Mouse (Mus musculus) heart, embryonic 16.5 days (tissue): ENCODE measurements around the gene Dusp7. TPM values are rescaled to one million over a fixed set of nuclear protein-coding genes. Genes with fewer than 3 reads are reported as not detected.

Experiments
- ATAC-seq: fragments of 200-750 bp; cut with Nextera tagmentation; replicated peaks from 2 replicates; pipeline ENCODE4 v1.8.0; 2017; ENCODE audit warnings: moderate number of reproducible peaks; ENCODE audit not compliant: insufficient read depth, low FRiP score; ENCODE audit errors: extremely low read depth
- H3K27ac ChIP-seq: fragments of 300-500 bp; sonication (generic); 2 replicates; pipeline ENCODE4 v1.5.1; 2014; ENCODE audit warnings: mild to moderate bottlenecking, low read length, control low read depth, moderate library complexity
- H3K27me3 ChIP-seq: fragments of 300-500 bp; sonication (generic); 2 replicates; pipeline ENCODE4 v1.6.1; 2014; ENCODE audit warnings: low read length, mixed read lengths; ENCODE audit not compliant: control insufficient read depth, insufficient read depth
- H3K36me3 ChIP-seq: fragments of 300-500 bp; sonication (generic); 2 replicates; pipeline ENCODE4 v1.6.1; 2014; ENCODE audit not compliant: control insufficient read depth, insufficient read depth
- H3K4me1 ChIP-seq: fragments of 300-500 bp; sonication (generic); 2 replicates; pipeline ENCODE4 v1.6.1; 2014; ENCODE audit warnings: low read length, mixed read lengths; ENCODE audit not compliant: control insufficient read depth, insufficient read depth
- H3K4me2 ChIP-seq: fragments of 300-500 bp; sonication (generic); 2 replicates; pipeline ENCODE4 v1.6.1; 2014; ENCODE audit warnings: low read depth, mild to moderate bottlenecking, control low read depth, low read length
- H3K4me3 ChIP-seq: fragments of 300-500 bp; sonication (generic); 2 replicates; pipeline ENCODE4 v1.5.1; 2014; ENCODE audit warnings: mild to moderate bottlenecking, control low read depth, low read length
- H3K9ac ChIP-seq: fragments of 300-500 bp; sonication (generic); 2 replicates; pipeline ENCODE4 v1.6.1; 2014; ENCODE audit warnings: low read length, control low read depth
- H3K9me3 ChIP-seq: fragments of 300-500 bp; sonication (generic); replicated peaks from 2 replicates; pipeline ENCODE4 v1.6.1; 2016; ENCODE audit warnings: low read length; ENCODE audit not compliant: control insufficient read depth
- WGBS: fragments of 180-500 bp; shearing (Covaris S2); extraction: QIAGEN DNeasy Blood & Tissue Kit; methylation state at CpG from one replicate; pipeline ENCODE4 v1.1.7; 2014; 5-methylcytosine and 5-hydroxymethylcytosine counted together
- polyA plus RNA-seq: library from polyadenylated mRNA; unstranded; fragments of >200 nt; fragmentation: Nextera tagmentation; extraction: Ambion mirVana; gene quantifications from 2 replicates; pipeline ENCODE4 v1.2.1, GENCODE M21; 2015

The Dusp7 gene
- polyA plus RNA-seq, 1 experiment from 2014 or later, result 7.9 TPM

DNA sequence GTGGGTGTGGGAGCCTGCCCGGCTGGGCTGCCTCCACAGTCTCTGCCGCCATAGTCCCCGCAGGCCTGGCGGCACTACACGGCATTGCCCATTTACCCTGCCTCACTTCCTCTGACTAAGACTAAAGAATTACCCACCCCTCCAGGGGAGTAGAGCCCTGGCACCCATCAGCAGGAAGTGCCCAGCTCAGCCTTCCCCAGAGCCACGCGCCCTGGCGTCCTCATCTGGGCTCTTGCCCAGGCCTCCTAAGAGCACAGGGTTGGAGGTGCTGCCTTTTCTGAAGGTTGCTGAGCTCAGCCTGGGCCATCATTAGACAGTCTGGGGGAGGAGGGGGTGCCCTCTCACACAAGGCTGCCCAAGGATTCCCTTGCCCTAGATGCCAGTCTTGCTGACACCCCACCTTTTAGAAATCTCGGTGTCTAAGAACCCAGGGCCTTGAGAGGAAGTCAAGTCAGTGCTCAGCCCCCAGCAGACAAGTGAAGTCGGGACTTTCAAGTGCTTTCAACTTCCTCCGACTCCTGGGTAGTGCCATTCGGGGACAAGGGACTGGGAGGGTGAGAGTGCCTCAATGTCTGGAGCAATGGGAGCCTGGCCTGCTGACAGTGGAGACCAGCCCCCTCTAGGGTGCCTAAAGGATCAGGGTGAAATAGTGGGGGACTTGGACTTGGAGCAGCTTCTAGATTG is 17.9 kb downstream of the Dusp7 start:
- 76% methylated on average over 12 of the region's 12 CpGs for WGBS
- no peak for ATAC-seq
- Histone ChIP-seq H3K4me2 (no peak overlapping the region), H3K9me3 (peaks cover 5% of the 10 kb centered on the region; the same call in 1 of the 2 replicates), H3K4me3 (no peak overlapping the region), H3K4me1 (peaks cover 12% of the 10 kb centered on the region), H3K36me3 (no peaks in the 10 kb centered on the region), H3K27ac (no peak overlapping the region), H3K9ac (no peak overlapping the region), H3K27me3 (no peaks in the 10 kb centered on the region)

DNA sequence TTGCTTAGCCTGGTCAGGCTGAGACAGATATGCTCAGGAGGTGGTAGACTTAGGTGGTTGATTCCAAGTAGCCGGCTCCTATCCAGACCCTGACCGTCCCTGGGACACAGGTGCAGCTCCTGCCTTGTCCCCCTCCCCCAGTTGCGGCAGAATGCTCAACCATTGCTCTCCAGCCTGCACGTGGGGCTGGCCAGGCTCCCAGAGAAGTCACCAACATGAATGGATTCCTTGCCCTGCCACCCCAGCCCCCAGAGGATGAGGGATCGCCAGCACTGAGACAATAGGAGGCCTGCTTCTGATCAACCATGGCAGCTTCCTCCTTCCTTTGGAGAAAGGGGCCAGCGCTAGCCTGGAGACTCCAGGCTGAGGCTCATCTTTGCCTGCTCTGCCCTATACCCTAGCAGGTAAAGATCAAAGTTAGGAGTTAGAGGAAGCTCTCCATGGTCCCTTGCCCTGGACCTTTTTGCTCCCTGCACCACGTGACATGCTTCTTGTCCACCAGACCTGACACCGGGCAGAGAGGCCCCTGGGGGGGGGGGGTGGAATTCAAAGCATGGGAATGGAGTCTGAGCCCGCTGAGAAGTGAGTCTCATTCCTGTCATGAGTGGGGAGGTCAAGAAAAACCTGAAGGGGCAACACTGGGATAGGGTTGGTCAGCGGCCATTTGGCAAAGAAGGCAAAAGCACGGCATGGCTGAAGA is 24.5 kb downstream of the Dusp7 start:
- H3K36me3 ChIP-seq, result no peaks in the 10 kb centered on the region
- H3K27ac ChIP-seq, result no peak overlapping the region
- H3K4me3 ChIP-seq, result no peak overlapping the region
- H3K4me2 ChIP-seq, result no peak overlapping the region
- WGBS, result 51% methylated on average over 11 of the region's 11 CpGs
- H3K9me3 ChIP-seq, result peaks cover 5% of the 10 kb centered on the region; the same call in 1 of the 2 replicates
- H3K27me3 ChIP-seq, result no peaks in the 10 kb centered on the region
- H3K4me1 ChIP-seq, result peaks cover 32% of the 10 kb centered on the region
- H3K9ac ChIP-seq, result no peak overlapping the region
- ATAC-seq, result no peak

DNA sequence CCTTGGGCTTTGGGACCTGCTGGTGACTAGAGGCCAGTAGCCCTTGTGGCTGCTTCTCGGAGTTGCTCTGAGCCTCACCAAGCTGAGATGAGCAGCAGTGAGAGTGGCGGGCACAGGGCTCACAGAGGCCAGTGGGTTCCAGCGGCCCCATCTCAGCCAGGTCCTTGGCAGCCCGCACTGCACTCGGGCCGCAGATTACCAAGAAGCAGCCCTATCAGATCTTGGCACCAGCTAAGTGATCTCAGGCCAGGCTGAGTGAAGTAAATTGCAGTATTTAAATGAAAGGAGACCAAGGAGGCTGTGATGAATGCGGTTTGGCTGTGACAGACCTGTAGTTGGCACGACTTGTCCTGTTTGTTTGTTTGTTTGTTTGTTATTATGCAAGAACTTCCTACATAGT is 25.1 kb downstream of the Dusp7 start:
- no peak overlapping the region for H3K4me2 ChIP-seq
- H3K9ac ChIP-seq, result no peak overlapping the region
- no peak overlapping the region for H3K4me3 ChIP-seq
- H3K27ac ChIP-seq, result no peak overlapping the region
- peaks cover 5% of the 10 kb centered on the region; the same call in 1 of the 2 replicates for H3K9me3 ChIP-seq
- H3K36me3 ChIP-seq, result no peaks in the 10 kb centered on the region
- H3K4me1 ChIP-seq, result peaks cover 34% of the 10 kb centered on the region
- no peaks in the 10 kb centered on the region for H3K27me3 ChIP-seq
- no peak for ATAC-seq
- 75% methylated on average over 8 of the region's 8 CpGs for WGBS

DNA sequence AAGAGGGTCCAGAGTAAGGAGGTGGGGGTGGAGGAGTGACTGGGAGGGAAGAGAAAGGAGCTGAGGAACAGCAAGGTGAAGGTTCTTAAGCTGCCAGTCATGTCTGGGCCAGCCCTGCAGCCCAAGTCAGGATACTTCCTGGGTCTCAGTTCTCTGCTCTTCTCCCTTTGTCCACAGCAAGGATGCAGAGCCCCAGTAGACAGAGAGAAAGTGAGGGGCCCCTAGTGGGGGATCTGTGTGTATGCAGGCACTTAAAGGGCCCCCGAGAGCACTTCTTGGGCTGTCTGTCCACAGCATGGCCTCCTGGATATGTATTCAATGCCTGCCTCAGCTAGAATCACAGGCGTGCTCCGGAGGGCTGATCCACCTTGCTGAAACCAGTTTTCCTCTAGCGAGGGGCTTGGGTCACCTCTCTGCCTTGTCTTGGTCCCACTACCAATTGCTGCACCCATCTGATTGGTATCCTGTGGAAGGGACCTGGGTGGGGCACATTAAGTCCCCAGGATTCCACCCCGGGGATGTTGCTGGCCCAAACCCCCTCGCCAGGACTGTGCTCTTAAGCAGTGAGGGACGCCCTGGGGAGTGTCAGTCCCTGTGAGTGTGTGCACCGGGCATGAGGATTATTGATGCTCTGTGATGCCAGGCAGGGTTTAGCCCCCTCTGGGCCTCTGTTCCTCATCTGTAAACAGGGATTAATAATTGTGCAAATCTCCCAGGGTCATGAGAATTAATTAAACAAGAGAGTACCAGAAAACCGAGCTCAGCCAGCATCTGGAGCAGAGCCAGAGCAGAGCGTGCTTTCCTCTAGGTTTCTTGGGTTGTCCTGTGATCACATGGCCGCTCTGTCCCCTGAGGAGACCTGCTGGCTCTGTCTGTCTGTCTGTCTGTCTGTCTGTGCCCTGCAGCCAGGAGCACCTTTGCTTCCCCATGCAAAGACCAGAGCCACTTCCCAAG is 26.5 kb downstream of the Dusp7 start:
- Histone ChIP-seq H3K27me3 (no peaks in the 10 kb centered on the region), H3K4me3 (no peak overlapping the region), H3K9me3 (no peaks in the 10 kb centered on the region; the same call in 1 of the 2 replicates), H3K9ac (0 out of 2 replicates have a peak overlapping the region, but pooled peaks have one; percentile 4), H3K4me2 (no peak overlapping the region), H3K27ac (no peak overlapping the region), H3K4me1 (peaks cover 34% of the 10 kb centered on the region), H3K36me3 (no peaks in the 10 kb centered on the region)
- ATAC-seq, result no peak
- 60% methylated on average over 11 of the region's 11 CpGs for WGBS

DNA sequence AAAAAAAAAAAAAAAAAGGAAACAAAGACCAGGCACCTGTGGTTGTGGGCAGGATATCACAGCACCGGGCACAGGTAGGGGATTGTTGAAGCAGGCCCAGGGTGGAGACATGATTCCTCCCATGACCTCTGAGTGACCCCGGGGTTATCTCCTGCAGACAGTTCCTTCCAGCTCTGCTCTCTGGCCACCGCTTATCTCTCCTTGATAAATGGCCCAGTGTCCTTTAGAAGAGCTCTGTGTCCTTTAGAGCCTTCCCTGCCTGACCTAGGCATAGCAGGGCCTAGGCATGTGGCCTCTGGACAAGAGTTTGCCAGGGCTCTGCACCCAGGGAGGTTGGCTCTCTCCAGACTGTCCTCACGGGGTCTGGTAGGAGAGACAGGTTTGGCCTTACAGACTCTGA is 29.3 kb downstream of the Dusp7 start:
- no peaks in the 10 kb centered on the region for H3K36me3 ChIP-seq
- no peak overlapping the region for H3K4me2 ChIP-seq
- 0 out of 2 replicates have a peak, but pooled peaks have one; percentile 18 for ATAC-seq
- H3K4me3 ChIP-seq, result no peak overlapping the region
- peak overlapping the region; percentile 38; the same call in 1 of the 2 replicates for H3K27ac ChIP-seq
- 0 out of 2 replicates have a peak overlapping the region, but pooled peaks have one; percentile 30 for H3K9ac ChIP-seq
- H3K27me3 ChIP-seq, result no peaks in the 10 kb centered on the region
- no peaks in the 10 kb centered on the region for H3K9me3 ChIP-seq
- peaks cover 31% of the 10 kb centered on the region for H3K4me1 ChIP-seq
- 23% methylated on average over 4 of the region's 4 CpGs for WGBS

DNA sequence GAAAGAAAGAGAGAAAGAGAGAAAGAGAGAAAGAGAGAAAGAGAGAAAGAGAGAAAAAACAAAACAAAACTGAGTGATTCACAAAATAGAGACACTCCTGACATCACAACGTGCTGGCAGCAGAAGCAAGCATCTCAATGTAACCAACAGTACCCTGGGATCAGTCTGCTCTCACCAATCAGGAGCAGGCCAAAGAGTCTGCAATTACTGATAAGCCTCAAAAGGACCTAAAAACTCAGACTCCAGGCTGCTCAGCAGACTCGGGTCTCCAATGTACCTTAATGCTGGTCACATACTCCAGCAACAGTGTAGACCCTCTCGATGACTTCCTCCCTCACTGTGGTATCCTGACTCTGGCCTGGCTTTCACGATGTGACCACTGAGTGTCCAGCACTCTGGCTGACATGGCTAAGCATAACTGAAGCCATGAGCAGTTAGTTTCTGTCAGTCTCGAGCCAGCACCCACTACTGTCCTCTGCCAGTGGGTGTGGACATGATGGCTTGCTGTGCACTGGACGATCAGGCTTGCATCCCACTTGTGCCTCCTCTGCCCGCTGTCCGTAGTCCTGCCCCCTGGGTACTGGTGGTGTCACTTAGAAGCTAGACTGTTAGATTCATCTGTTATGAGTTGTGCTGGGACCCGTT is 30.4 kb downstream of the Dusp7 start:
- Histone ChIP-seq H3K4me3 (no peak overlapping the region), H3K27ac (no peak overlapping the region), H3K4me2 (no peak overlapping the region), H3K27me3 (no peaks in the 10 kb centered on the region), H3K9me3 (no peaks in the 10 kb centered on the region), H3K9ac (no peak overlapping the region), H3K36me3 (no peaks in the 10 kb centered on the region), H3K4me1 (peaks cover 32% of the 10 kb centered on the region)
- no peak for ATAC-seq
- WGBS, result 65% methylated on average over 9 of the region's 9 CpGs

DNA sequence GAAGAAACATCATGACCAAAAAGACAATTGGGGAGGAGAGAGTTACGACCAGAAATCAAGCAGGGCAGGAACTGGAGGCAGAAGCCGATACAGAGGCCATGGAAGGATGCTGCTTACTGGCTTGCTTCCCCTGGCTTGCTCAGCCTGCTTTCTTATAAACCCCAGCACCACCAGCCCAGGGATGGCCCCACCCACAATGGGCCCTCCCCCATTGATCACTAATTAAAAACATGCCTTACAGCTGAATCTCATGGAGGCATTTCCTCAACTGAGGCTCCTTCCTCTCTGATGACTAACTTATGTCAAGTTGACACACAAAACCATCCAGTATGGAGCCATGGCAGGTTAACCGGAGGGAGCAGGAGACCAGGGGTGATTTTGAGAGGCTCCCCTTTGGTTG is 31.4 kb downstream of the Dusp7 start:
- H3K9me3 ChIP-seq, result no peaks in the 10 kb centered on the region
- no peak overlapping the region for H3K4me3 ChIP-seq
- no peaks in the 10 kb centered on the region for H3K27me3 ChIP-seq
- ATAC-seq, result no peak
- peaks cover 27% of the 10 kb centered on the region for H3K4me1 ChIP-seq
- no peak overlapping the region for H3K9ac ChIP-seq
- no peak overlapping the region for H3K4me2 ChIP-seq
- no peak overlapping the region for H3K27ac ChIP-seq
- H3K36me3 ChIP-seq, result no peaks in the 10 kb centered on the region
- 83% methylated on average over 3 of the region's 3 CpGs for WGBS

DNA sequence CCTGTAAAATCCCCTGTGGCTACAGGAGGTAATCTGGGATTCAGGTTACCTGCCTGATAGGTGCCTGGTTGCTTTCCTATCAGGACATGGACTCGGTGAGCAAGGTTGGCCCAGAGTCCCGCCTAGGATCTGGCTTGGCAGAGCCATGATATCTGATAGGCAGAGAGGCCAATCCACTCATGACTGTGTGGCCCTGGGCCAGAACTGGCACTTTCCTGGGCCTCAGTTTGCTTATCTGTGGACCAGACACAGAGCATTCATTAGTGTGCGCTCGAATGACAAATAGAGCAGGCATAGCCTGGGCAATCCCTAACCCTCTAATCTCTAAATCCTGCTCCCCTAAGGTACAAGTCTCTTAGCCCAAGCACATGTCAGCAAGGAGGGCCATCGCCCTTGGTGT is 33.7 kb downstream of the Dusp7 start:
- 54% methylated on average over 5 of the region's 5 CpGs for WGBS
- Histone ChIP-seq H3K27me3 (no peaks in the 10 kb centered on the region), H3K9ac (no peak overlapping the region), H3K9me3 (no peaks in the 10 kb centered on the region), H3K4me2 (no peak overlapping the region), H3K4me1 (peaks cover 47% of the 10 kb centered on the region), H3K36me3 (no peaks in the 10 kb centered on the region), H3K4me3 (no peak overlapping the region), H3K27ac (no peak overlapping the region)
- no peak for ATAC-seq
